Mouse (Mus musculus): ENCODE results near the gene Ep400. TPM values are rescaled to one million over a fixed set of nuclear protein-coding genes. Genes with fewer than 3 reads are reported as not detected.
"Not testable (repeated sequence)": the region's sequence is repeated elsewhere in the genome, so short reads cannot be mapped to it uniquely, and the experiment has no call there.

Gene Ep400
- total and polyA plus RNA-seq, 2 experiments from 2014 or later = 38.5 to 67.2 TPM

- no peak for TF ChIP-seq CTCF (IDR thresholded peaks at IDR 0.05)
- peaks cover 34% of the 10 kb centered on the region; the same call in 1 of the 2 replicates for H3K36me3 ChIP-seq (ENCODE audit: insufficient read depth, low read length)
- no peak for DNase-seq (ENCODE audit: low spot score)
- H3K4me3 ChIP-seq (ENCODE audit: low read depth, low read length) = no peak overlapping the region
- no peaks in the 10 kb centered on the region for H3K4me1 ChIP-seq (ENCODE audit: insufficient read depth, low read length)
- no peak overlapping the region for H3K4me2 ChIP-seq (ENCODE audit: low read depth, low read length, poor library complexity, severe bottlenecking)
- H3K27ac ChIP-seq (ENCODE audit: low read depth, low read length) = no peak overlapping the region
- 97% methylated on average over 7 of the region's 7 CpGs for WGBS
- no peak overlapping the region for H3K9ac ChIP-seq (replicated peaks; ENCODE audit: low read length, poor library complexity, severe bottlenecking)
- H3K27me3 ChIP-seq (ENCODE audit: insufficient read depth, low read length) = no peaks in the 10 kb centered on the region
- no peaks in the 10 kb centered on the region for H3K9me3 ChIP-seq (ENCODE audit: low read length)
- no peak for ATAC-seq (ENCODE audit: low FRiP score)
Measured at GRCm38 (mm10) chr5:110739496-110740275, 30.8 kb downstream of the Ep400 start.

- Histone ChIP-seq H3K27ac (ENCODE audit: low read depth, low read length) (no peak overlapping the region), H3K4me3 (ENCODE audit: low read depth, low read length) (no peak overlapping the region), H3K4me1 (ENCODE audit: insufficient read depth, low read length) (no peaks in the 10 kb centered on the region), H3K9ac (replicated peaks; ENCODE audit: low read length, poor library complexity, severe bottlenecking) (no peak overlapping the region), H3K9me3 (ENCODE audit: low read length) (no peaks in the 10 kb centered on the region), H3K4me2 (ENCODE audit: low read depth, low read length, poor library complexity, severe bottlenecking) (no peak overlapping the region), H3K27me3 (ENCODE audit: insufficient read depth, low read length) (no peaks in the 10 kb centered on the region), H3K36me3 (ENCODE audit: insufficient read depth, low read length) (peaks cover 48% of the 10 kb centered on the region; the same call in 1 of the 2 replicates)
- TF ChIP-seq CTCF (IDR thresholded peaks at IDR 0.05) = no peak
- DNase-seq (ENCODE audit: low spot score) (no peak), ATAC-seq (ENCODE audit: low FRiP score) (no peak)
- WGBS = 88% methylated on average over 1 of the region's 1 CpGs
Measured at GRCm38 (mm10) chr5:110735606-110736005, 34.9 kb downstream of the Ep400 start.

GRCm38 (mm10) chr5:110733231-110733823 lies 37.2 kb downstream of the Ep400 start:
- H3K36me3 ChIP-seq (ENCODE audit: insufficient read depth, low read length) = peaks cover 46% of the 10 kb centered on the region
- no peak for ATAC-seq (ENCODE audit: low FRiP score)
- no peak overlapping the region for H3K9ac ChIP-seq (replicated peaks; ENCODE audit: low read length, poor library complexity, severe bottlenecking)
- 96% methylated on average over 4 of the region's 4 CpGs for WGBS
- H3K9me3 ChIP-seq (ENCODE audit: low read length) = no peaks in the 10 kb centered on the region
- H3K27ac ChIP-seq (ENCODE audit: low read depth, low read length) = no peak overlapping the region
- H3K4me1 ChIP-seq (ENCODE audit: insufficient read depth, low read length) = no peaks in the 10 kb centered on the region
- no peak overlapping the region for H3K4me3 ChIP-seq (ENCODE audit: low read depth, low read length)
- H3K4me2 ChIP-seq (ENCODE audit: low read depth, low read length, poor library complexity, severe bottlenecking) = no peak overlapping the region
- TF ChIP-seq CTCF (IDR thresholded peaks at IDR 0.05) = no peak
- no peaks in the 10 kb centered on the region for H3K27me3 ChIP-seq (ENCODE audit: insufficient read depth, low read length)
- DNase-seq (ENCODE audit: low spot score) = no peak

- H3K9me3 ChIP-seq (ENCODE audit: low read length) = no peaks in the 10 kb centered on the region
- 96% methylated on average over 2 of the region's 2 CpGs for WGBS
- H3K4me3 ChIP-seq (ENCODE audit: low read depth, low read length) = no peak overlapping the region
- no peak for TF ChIP-seq CTCF (IDR thresholded peaks at IDR 0.05)
- no peak overlapping the region for H3K27ac ChIP-seq (ENCODE audit: low read depth, low read length)
- H3K9ac ChIP-seq (replicated peaks; ENCODE audit: low read length, poor library complexity, severe bottlenecking) = no peak overlapping the region
- no peaks in the 10 kb centered on the region for H3K27me3 ChIP-seq (ENCODE audit: insufficient read depth, low read length)
- no peaks in the 10 kb centered on the region for H3K4me1 ChIP-seq (ENCODE audit: insufficient read depth, low read length)
- no peak overlapping the region for H3K4me2 ChIP-seq (ENCODE audit: low read depth, low read length, poor library complexity, severe bottlenecking)
- DNase-seq (ENCODE audit: low spot score) (no peak), ATAC-seq (ENCODE audit: low FRiP score) (no peak)
- peaks cover 43% of the 10 kb centered on the region for H3K36me3 ChIP-seq (ENCODE audit: insufficient read depth, low read length)
Measured at GRCm38 (mm10) chr5:110731227-110731626, 39.3 kb downstream of the Ep400 start.

- no peak for TF ChIP-seq CTCF (IDR thresholded peaks at IDR 0.05)
- no peak for ATAC-seq (ENCODE audit: low FRiP score)
- Histone ChIP-seq H3K4me1 (ENCODE audit: insufficient read depth, low read length) (no peaks in the 10 kb centered on the region), H3K27me3 (ENCODE audit: insufficient read depth, low read length) (no peaks in the 10 kb centered on the region), H3K9me3 (ENCODE audit: low read length) (no peaks in the 10 kb centered on the region), H3K4me3 (ENCODE audit: low read depth, low read length) (no peak overlapping the region), H3K9ac (replicated peaks; ENCODE audit: low read length, poor library complexity, severe bottlenecking) (no peak overlapping the region), H3K4me2 (ENCODE audit: low read depth, low read length, poor library complexity, severe bottlenecking) (no peak overlapping the region), H3K36me3 (ENCODE audit: insufficient read depth, low read length) (peaks cover 55% of the 10 kb centered on the region), H3K27ac (ENCODE audit: low read depth, low read length) (no peak overlapping the region)
- WGBS = 97% methylated on average over 1 of the region's 1 CpGs
- DNase-seq (ENCODE audit: low spot score) = no peak
Measured at GRCm38 (mm10) chr5:110727850-110728249, 42.7 kb downstream of the Ep400 start.

GRCm38 (mm10) chr5:110723543-110723942 lies 47.0 kb downstream of the Ep400 start:
- no peaks in the 10 kb centered on the region for H3K9me3 ChIP-seq (ENCODE audit: low read length)
- no peak overlapping the region for H3K9ac ChIP-seq (replicated peaks; ENCODE audit: low read length, poor library complexity, severe bottlenecking)
- DNase-seq (ENCODE audit: low spot score) (no peak), ATAC-seq (ENCODE audit: low FRiP score) (no peak)
- no peak overlapping the region for H3K27ac ChIP-seq (ENCODE audit: low read depth, low read length)
- no peak overlapping the region for H3K4me3 ChIP-seq (ENCODE audit: low read depth, low read length)
- peaks cover 58% of the 10 kb centered on the region for H3K36me3 ChIP-seq (ENCODE audit: insufficient read depth, low read length)
- no peaks in the 10 kb centered on the region for H3K27me3 ChIP-seq (ENCODE audit: insufficient read depth, low read length)
- no peaks in the 10 kb centered on the region for H3K4me1 ChIP-seq (ENCODE audit: insufficient read depth, low read length)
- TF ChIP-seq CTCF (IDR thresholded peaks at IDR 0.05) = no peak
- H3K4me2 ChIP-seq (ENCODE audit: low read depth, low read length, poor library complexity, severe bottlenecking) = no peak overlapping the region
- 95% methylated on average over 2 of the region's 2 CpGs for WGBS

- not testable (repeated sequence) for H3K4me3 ChIP-seq (ENCODE audit: low read depth, low read length); DNase-seq (ENCODE audit: low spot score); H3K4me2 ChIP-seq (ENCODE audit: low read depth, low read length, poor library complexity, severe bottlenecking); H3K9ac ChIP-seq (replicated peaks; ENCODE audit: low read length, poor library complexity, severe bottlenecking); H3K27ac ChIP-seq (ENCODE audit: low read depth, low read length); H3K9me3 ChIP-seq (ENCODE audit: low read length); H3K4me1 ChIP-seq (ENCODE audit: insufficient read depth, low read length); H3K27me3 ChIP-seq (ENCODE audit: insufficient read depth, low read length); ATAC-seq (ENCODE audit: low FRiP score)
- 87% methylated on average over 1 of the region's 1 CpGs for WGBS
- H3K36me3 ChIP-seq (ENCODE audit: insufficient read depth, low read length) = peaks cover 57% of the 10 kb centered on the region
Measured at GRCm38 (mm10) chr5:110721463-110721862, 49.1 kb downstream of the Ep400 start.
